Mouse (Mus musculus): Measurements from ENCODE around the gene Hjurp. TPM values are rescaled to one million over a fixed set of nuclear protein-coding genes. Genes with fewer than 3 reads are reported as not detected.

Hjurp gene
- polyA plus RNA-seq, 1 experiment from 2014 or later, result 56.3 TPM

GRCm38 (mm10) chr1:88310349-88310748 is 32.9 kb upstream of the Hjurp start:
- ATAC-seq (replicated peaks; ENCODE audit: low FRiP score, low read depth) (0 out of 2 replicates have a peak, but pooled peaks have one; percentile 31), DNase-seq (ENCODE audit: low spot score) (peak; percentile 13)
- H3K36me3 ChIP-seq (ENCODE audit: insufficient read depth, low read length), result no peaks in the 10 kb centered on the region
- no peaks in the 10 kb centered on the region for H3K27me3 ChIP-seq (ENCODE audit: insufficient read depth, low read length)
- H3K4me3 ChIP-seq (replicated peaks; ENCODE audit: low read depth, low read length), result no peak overlapping the region
- H3K4me1 ChIP-seq (replicated peaks; ENCODE audit: insufficient read depth, low read length), result no peaks in the 10 kb centered on the region
- H3K9ac ChIP-seq (ENCODE audit: low read depth, low read length), result no peak overlapping the region
- WGBS, result 65% methylated on average over 3 of the region's 3 CpGs
- no peak for TF ChIP-seq CTCF (IDR thresholded peaks at IDR 0.05; ENCODE audit: low read depth)
- no peak overlapping the region for H3K27ac ChIP-seq
- peaks cover 24% of the 10 kb centered on the region for H3K9me3 ChIP-seq (replicated peaks; ENCODE audit: low read length)
- no peak overlapping the region for H3K4me2 ChIP-seq (ENCODE audit: low read length)

- no peak overlapping the region for H3K4me3 ChIP-seq (replicated peaks; ENCODE audit: low read depth, low read length)
- no peak overlapping the region for H3K27ac ChIP-seq
- H3K4me1 ChIP-seq (replicated peaks; ENCODE audit: insufficient read depth, low read length), result no peaks in the 10 kb centered on the region
- no peaks in the 10 kb centered on the region for H3K27me3 ChIP-seq (ENCODE audit: insufficient read depth, low read length)
- TF ChIP-seq CTCF (IDR thresholded peaks at IDR 0.05; ENCODE audit: low read depth), result no peak
- no peak overlapping the region for H3K9ac ChIP-seq (ENCODE audit: low read depth, low read length)
- ATAC-seq (replicated peaks; ENCODE audit: low FRiP score, low read depth), result peak; percentile 42; the same call in 1 of the 2 replicates
- H3K4me2 ChIP-seq (ENCODE audit: low read length), result no peak overlapping the region
- peaks cover 29% of the 10 kb centered on the region for H3K9me3 ChIP-seq (replicated peaks; ENCODE audit: low read length)
- 53% methylated on average over 3 of the region's 3 CpGs for WGBS
- DNase-seq (ENCODE audit: low spot score), result no peak
- H3K36me3 ChIP-seq (ENCODE audit: insufficient read depth, low read length), result no peaks in the 10 kb centered on the region
These were observed 32.5 kb upstream of the Hjurp start for GRCm38 (mm10) chr1:88309905-88310304.

- Histone ChIP-seq H3K4me2 (ENCODE audit: low read length) (no peak overlapping the region), H3K27ac (no peak overlapping the region), H3K27me3 (ENCODE audit: insufficient read depth, low read length) (no peaks in the 10 kb centered on the region), H3K4me3 (replicated peaks; ENCODE audit: low read depth, low read length) (no peak overlapping the region), H3K4me1 (replicated peaks; ENCODE audit: insufficient read depth, low read length) (no peaks in the 10 kb centered on the region), H3K9me3 (replicated peaks; ENCODE audit: low read length) (peaks cover 30% of the 10 kb centered on the region), H3K9ac (ENCODE audit: low read depth, low read length) (no peak overlapping the region), H3K36me3 (ENCODE audit: insufficient read depth, low read length) (no peaks in the 10 kb centered on the region)
- WGBS, result 55% methylated on average over 2 of the region's 2 CpGs
- DNase-seq (ENCODE audit: low spot score), result peak; percentile 3
- no peak for TF ChIP-seq CTCF (IDR thresholded peaks at IDR 0.05; ENCODE audit: low read depth)
- ATAC-seq (replicated peaks; ENCODE audit: low FRiP score, low read depth), result no peak
These were observed 31.6 kb upstream of the Hjurp start for GRCm38 (mm10) chr1:88309020-88309419.

- 67% methylated on average over 12 of the region's 12 CpGs for WGBS
- Histone ChIP-seq H3K9ac (ENCODE audit: low read depth, low read length) (no peak overlapping the region), H3K36me3 (ENCODE audit: insufficient read depth, low read length) (no peaks in the 10 kb centered on the region), H3K4me2 (ENCODE audit: low read length) (no peak overlapping the region), H3K9me3 (replicated peaks; ENCODE audit: low read length) (peaks cover 39% of the 10 kb centered on the region), H3K27ac (no peak overlapping the region), H3K4me1 (replicated peaks; ENCODE audit: insufficient read depth, low read length) (no peaks in the 10 kb centered on the region), H3K4me3 (replicated peaks; ENCODE audit: low read depth, low read length) (no peak overlapping the region), H3K27me3 (ENCODE audit: insufficient read depth, low read length) (no peaks in the 10 kb centered on the region)
- DNase-seq (ENCODE audit: low spot score) (no peak), ATAC-seq (replicated peaks; ENCODE audit: low FRiP score, low read depth) (no peak)
- no peak for TF ChIP-seq CTCF (IDR thresholded peaks at IDR 0.05; ENCODE audit: low read depth)
These were observed 29.7 kb upstream of the Hjurp start for GRCm38 (mm10) chr1:88307180-88307579.

- peaks cover 42% of the 10 kb centered on the region for H3K9me3 ChIP-seq (replicated peaks; ENCODE audit: low read length)
- DNase-seq (ENCODE audit: low spot score) (peak; percentile 5), ATAC-seq (replicated peaks; ENCODE audit: low FRiP score, low read depth) (no peak)
- H3K4me1 ChIP-seq (replicated peaks; ENCODE audit: insufficient read depth, low read length), result no peaks in the 10 kb centered on the region
- no peak overlapping the region for H3K27ac ChIP-seq
- TF ChIP-seq CTCF (IDR thresholded peaks at IDR 0.05; ENCODE audit: low read depth), result no peak
- H3K36me3 ChIP-seq (ENCODE audit: insufficient read depth, low read length), result no peaks in the 10 kb centered on the region
- 59% methylated on average over 1 of the region's 1 CpGs for WGBS
- no peaks in the 10 kb centered on the region for H3K27me3 ChIP-seq (ENCODE audit: insufficient read depth, low read length)
- no peak overlapping the region for H3K4me2 ChIP-seq (ENCODE audit: low read length)
- H3K4me3 ChIP-seq (replicated peaks; ENCODE audit: low read depth, low read length), result no peak overlapping the region
- H3K9ac ChIP-seq (ENCODE audit: low read depth, low read length), result no peak overlapping the region
These were observed 29.1 kb upstream of the Hjurp start for GRCm38 (mm10) chr1:88306543-88306942.

- DNase-seq (ENCODE audit: low spot score), result peak; percentile 4
- ATAC-seq (replicated peaks; ENCODE audit: low FRiP score, low read depth), result no peak
- Histone ChIP-seq H3K27ac (no peak overlapping the region), H3K9ac (ENCODE audit: low read depth, low read length) (no peak overlapping the region), H3K4me3 (replicated peaks; ENCODE audit: low read depth, low read length) (no peak overlapping the region), H3K4me2 (ENCODE audit: low read length) (no peak overlapping the region), H3K27me3 (ENCODE audit: insufficient read depth, low read length) (no peaks in the 10 kb centered on the region), H3K36me3 (ENCODE audit: insufficient read depth, low read length) (no peaks in the 10 kb centered on the region), H3K4me1 (replicated peaks; ENCODE audit: insufficient read depth, low read length) (no peaks in the 10 kb centered on the region), H3K9me3 (replicated peaks; ENCODE audit: low read length) (peaks cover 48% of the 10 kb centered on the region)
- 45% methylated on average over 6 of the region's 6 CpGs for WGBS
- no peak for TF ChIP-seq CTCF (IDR thresholded peaks at IDR 0.05; ENCODE audit: low read depth)
These were observed 27.8 kb upstream of the Hjurp start for GRCm38 (mm10) chr1:88305018-88305795.
